Mouse (Mus musculus): ENCODE results near the gene Ifi35. TPM values are rescaled to one million over a fixed set of nuclear protein-coding genes. Genes with fewer than 3 reads are reported as not detected.
A peak's percentile ranks its signal among the peaks of the same experiment; 100 is the strongest.
"Not testable (repeated sequence)": the region's sequence is repeated elsewhere in the genome, so short reads cannot be mapped to it uniquely, and the experiment has no call there.

The Ifi35 gene
- 1 to 10 TPM; 2.0 to 2.4 TPM for total RNA-seq (2021)

DNA sequence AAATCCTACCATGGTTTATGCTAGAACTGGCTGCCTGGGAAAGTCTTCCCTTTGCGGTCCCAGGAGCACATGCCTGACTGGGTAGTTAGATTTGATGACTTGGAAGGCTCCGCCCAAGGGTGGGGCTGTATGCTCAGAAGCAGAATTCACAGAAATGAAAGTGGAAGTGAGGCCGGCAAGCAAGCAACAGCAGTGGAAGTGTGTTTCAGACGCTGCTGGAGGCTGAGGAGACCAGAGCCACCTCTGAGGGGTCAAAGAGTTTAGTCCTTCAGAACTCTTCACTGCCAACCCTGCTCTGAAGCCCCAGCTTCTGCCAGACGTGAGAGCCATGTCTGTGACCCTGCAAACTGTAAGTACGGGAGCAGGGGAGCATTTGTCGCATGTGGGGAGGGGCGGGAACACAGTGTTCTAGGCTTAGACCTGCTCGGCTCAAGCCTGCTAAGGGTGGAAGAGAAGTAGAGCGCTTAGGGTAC, at the start of gene Ifi35:
Gene Ifi35, plus strand, starts transcription at position 134 of the 473 bp plus-strand sequence.
- intact Hi-C loops (cut with DNase I) = no loop called here
- no peak for DNase-seq (ENCODE audit: low spot score in 2 of 2)

GRCm38 (mm10) chr11:101415306-101415705, 32.9 kb upstream of the Ifi35 start:
- intact Hi-C loops (cut with DNase I) = loop anchor here (10.0 kb wide), 1 partner anchor 321 kb away; the partner anchor contains the start of gene Psmc3ip
- no peak for DNase-seq (ENCODE audit: low spot score in 2 of 2)

DNA sequence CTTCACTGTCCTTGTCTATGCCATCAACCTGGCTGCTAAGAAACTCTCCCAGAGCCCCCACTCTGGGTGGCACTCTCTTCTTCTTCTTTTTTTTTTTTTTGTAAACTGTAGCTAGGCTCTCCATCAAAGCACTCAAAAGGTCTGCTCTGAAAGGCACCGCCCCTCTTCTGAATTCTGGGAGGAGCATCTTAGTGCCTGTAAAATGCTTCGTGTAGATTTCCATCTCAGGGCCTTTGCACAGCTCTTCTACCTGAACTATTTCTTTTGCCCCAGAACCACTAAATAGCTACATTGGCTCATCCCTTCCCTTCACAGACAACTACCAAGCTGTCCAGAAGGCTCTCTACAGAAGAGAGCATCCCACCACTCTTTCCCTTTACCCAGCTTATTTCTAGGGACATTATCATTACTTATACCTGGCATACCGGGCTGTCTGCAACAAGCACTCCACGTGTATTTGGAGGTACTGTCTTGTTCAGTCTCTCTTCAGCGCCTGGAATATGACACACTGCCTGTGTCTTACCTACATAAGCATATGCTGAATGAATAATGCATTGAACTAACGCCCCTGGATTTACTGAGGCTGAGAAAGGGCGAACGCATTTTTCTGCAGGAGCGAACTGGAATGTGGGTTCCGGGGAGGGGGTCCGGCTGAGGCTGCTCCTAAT, 31.6 kb upstream of the Ifi35 start:
- intact Hi-C loops (cut with DNase I) = loop anchor here (10.0 kb wide), 1 partner anchor 322 kb away; the partner anchor contains the start of gene Psmc3ip
- no peak for DNase-seq (ENCODE audit: low spot score in 2 of 2)

- intact Hi-C loops (cut with DNase I) = loop anchor here (10.0 kb wide), 1 partner anchor 322 kb away; the partner anchor contains the start of gene Psmc3ip
- peak; percentile 89 to 91 for DNase-seq (ENCODE audit: low spot score in 2 of 2)
Measured at GRCm38 (mm10) chr11:101417101-101417855, 30.9 kb upstream of the Ifi35 start, which contains the start of gene Aarsd1. Gene Aarsd1 (minus strand): TSS chr11:101417615.

- intact Hi-C loops (cut with DNase I) = loop anchor here (10.0 kb wide), 1 partner anchor 324 kb away; the partner anchor contains the start of gene Psmc3ip
- peak; percentile 41 to 78 for DNase-seq (ENCODE audit: low spot score in 2 of 2)
Measured at GRCm38 (mm10) chr11:101418991-101419390, 29.2 kb upstream of the Ifi35 start.

GRCm38 (mm10) chr11:101419610-101420009, 28.6 kb upstream of the Ifi35 start:
- intact Hi-C loops (cut with DNase I) = loop anchor here (10.0 kb wide), 1 partner anchor 325 kb away; the partner anchor contains the start of gene Psmc3ip
- DNase-seq (ENCODE audit: low spot score in 2 of 2) = no peak

GRCm38 (mm10) chr11:101420148-101420547, 28.1 kb upstream of the Ifi35 start:
- no peak for DNase-seq (ENCODE audit: low spot score in 2 of 2)
- intact Hi-C loops (cut with DNase I) = no loop called here

- intact Hi-C loops (cut with DNase I) = loop anchor here (2.0 kb wide), 1 partner anchor 19 kb away; the partner anchor contains the start of gene Rpl27
- DNase-seq (ENCODE audit: low spot score in 2 of 2) = peak; percentile 54 to 58
Measured at GRCm38 (mm10) chr11:101424105-101424851, 23.9 kb upstream of the Ifi35 start, which contains the start of gene Gm27029. Gene Gm27029 (minus strand): TSS chr11:101424796.

DNA sequence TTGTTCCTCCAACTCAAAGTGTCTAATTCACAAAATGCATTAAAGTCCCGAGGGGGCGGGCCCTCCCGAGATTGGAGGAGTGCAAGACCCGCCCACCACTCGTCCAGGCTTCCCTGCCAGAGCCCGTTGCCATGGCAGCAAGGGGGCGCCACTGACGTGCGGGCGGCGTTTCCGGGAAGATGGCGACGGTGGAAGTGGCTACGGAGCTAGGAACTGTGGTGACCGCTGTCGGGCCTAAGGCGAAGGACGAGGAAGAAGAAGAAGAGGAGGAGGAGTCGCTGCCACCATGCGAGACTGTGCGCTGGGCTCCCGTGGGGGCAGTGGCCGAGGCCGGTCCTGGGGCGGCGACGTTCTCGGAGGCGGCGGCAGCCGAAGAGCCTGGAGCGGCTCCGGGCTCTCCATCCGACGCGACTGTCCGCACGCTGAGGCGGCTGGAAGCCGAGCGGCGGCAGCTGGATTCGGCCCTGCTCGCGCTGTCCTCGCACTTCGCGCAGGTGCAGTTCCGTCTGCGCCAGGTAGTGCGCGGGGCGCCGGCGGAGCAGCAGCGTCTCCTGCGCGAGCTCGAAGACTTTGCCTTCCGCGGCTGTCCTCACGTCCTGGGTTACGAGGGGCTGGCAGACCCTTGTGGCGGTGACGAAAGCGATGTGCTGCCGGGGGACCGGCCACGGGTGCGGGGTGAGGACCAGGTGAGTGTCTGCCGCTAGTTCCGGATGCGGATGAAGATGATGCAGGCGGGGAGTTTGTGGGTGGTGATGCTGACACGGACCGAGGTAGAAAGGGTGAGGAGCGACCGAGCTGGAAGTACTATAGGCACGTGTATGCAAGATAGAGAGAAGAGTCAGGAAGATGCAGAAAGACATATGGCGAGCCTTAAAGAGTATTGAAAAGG, 23.0 kb upstream of the Ifi35 start, which contains the start of the genes Rundc1 and Ptges3l:
Gene Rundc1, plus strand, starts transcription at position 161 of the 889 bp plus-strand sequence.
Gene Ptges3l, minus strand, starts transcription at position 409 of the 889 bp plus-strand sequence.
- intact Hi-C loops (cut with DNase I) = loop anchor here (2.0 kb wide), 1 partner anchor 18 kb away; the partner anchor contains the start of gene Rpl27
- DNase-seq (ENCODE audit: low spot score in 2 of 2) = peak; percentile 99

GRCm38 (mm10) chr11:101426165-101426564, 22.0 kb upstream of the Ifi35 start:
- intact Hi-C loops (cut with DNase I) = no loop called here

DNA sequence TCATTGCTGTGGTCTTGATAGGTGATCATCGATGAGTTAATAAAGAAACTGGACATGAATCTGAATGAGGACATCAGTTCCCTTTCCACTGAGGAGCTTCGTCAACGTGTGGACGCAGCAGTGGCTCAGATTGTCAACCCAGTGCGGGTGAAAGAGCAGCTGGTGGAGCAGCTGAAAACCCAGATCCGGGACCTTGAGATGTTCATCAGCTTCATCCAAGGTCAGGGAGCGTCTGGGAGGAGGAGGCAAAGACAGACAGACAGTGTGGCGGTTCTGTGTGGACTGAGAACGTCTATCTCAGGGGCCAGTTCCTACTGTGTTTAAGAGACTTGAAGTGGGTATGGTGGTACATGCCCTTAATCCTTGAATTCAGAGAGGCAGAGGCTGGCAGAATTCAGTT, 16.9 kb upstream of the Ifi35 start:
- intact Hi-C loops (cut with DNase I) = no loop called here
- no peak for DNase-seq (ENCODE audit: low spot score in 2 of 2)

More at GRCm38 (mm10) chr11:101426165-101426564, 22.0 kb upstream of the Ifi35 start:
- DNase-seq (ENCODE audit: low spot score in 2 of 2) = no peak

- no peak for DNase-seq (ENCODE audit: low spot score in 2 of 2)
- intact Hi-C loops (cut with DNase I) = no loop called here
Measured at GRCm38 (mm10) chr11:101433396-101433795, 14.8 kb upstream of the Ifi35 start.

DNA sequence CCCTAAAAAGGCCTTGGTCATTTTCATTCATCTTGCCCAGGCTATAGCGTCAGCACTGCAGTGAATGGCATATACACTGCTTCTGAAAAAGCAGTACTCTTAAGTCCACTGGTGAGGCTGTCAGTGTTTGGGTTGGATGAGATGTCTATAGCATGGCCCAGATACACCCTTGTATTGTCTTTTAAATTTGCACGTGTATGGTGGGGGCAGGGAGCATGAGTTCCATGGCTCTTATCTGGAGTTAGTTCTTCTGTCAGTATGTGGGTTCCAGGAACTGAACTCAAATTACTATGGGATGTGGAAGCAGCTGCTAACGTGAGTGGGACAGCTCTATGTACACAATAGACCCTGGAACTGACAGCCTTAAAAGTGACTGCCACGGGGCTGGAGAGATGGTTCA, 12.4 kb upstream of the Ifi35 start:
- intact Hi-C loops (cut with DNase I) = no loop called here

GRCm38 (mm10) chr11:101436916-101437315, 11.3 kb upstream of the Ifi35 start:
- intact Hi-C loops (cut with DNase I) = no loop called here
- DNase-seq (ENCODE audit: low spot score in 2 of 2) = no peak

More for the DNA sequence above, 12.4 kb upstream of the Ifi35 start:
- no peak for DNase-seq (ENCODE audit: low spot score in 2 of 2)

- DNase-seq (ENCODE audit: low spot score in 2 of 2); intact Hi-C loops (cut with DNase I): not testable (repeated sequence)
Measured at GRCm38 (mm10) chr11:101438006-101438405, 10.2 kb upstream of the Ifi35 start.

GRCm38 (mm10) chr11:101441450-101442126, 6.6 kb upstream of the Ifi35 start:
- intact Hi-C loops (cut with DNase I) = loop anchor here (1.0 to 2.0 kb wide), 2 partner anchors 17 to 125 kb away; partner anchors contain the start of genes Gm27029, Psme3, Ptges3l and Rundc1
- DNase-seq (ENCODE audit: low spot score in 2 of 2) = not testable (repeated sequence)

- DNase-seq (ENCODE audit: low spot score in 2 of 2) = peak; percentile 94 to 99
- intact Hi-C loops (cut with DNase I) = loop anchor here (1.0 to 2.0 kb wide), 2 partner anchors 17 to 126 kb away; partner anchors contain the start of genes Gm27029, Psme3, Ptges3l and Rundc1
Measured at GRCm38 (mm10) chr11:101442127-101442693, 6.0 kb upstream of the Ifi35 start, which contains the start of gene Rpl27. Gene Rpl27 (plus strand): TSS chr11:101442298.

All from left cerebral cortex, postnatal 25 days (tissue).